Mouse (Mus musculus) layer of hippocampus, postnatal 14 days (tissue): Measurements from ENCODE around the gene P2ry10. TPM values are rescaled to one million over a fixed set of nuclear protein-coding genes. Genes with fewer than 3 reads are reported as not detected.
"Not testable (repeated sequence)": the region's sequence is repeated elsewhere in the genome, so short reads cannot be mapped to it uniquely, and the experiment has no call there.

Source experiments
- DNase-seq, 2 experiments: peaks; one replicate each; pipeline ENCODE4 v3.0.0; 2021 to 2022; ENCODE audit warnings: low spot score in 2 of 2, mixed read lengths in 1 of 2
- long read RNA-seq, 2 experiments: library from polyadenylated mRNA; stranded (forward); transcript quantifications; one replicate each; pipeline ENCODE4 v2.0.0; 2021
- total RNA-seq, 2 experiments: library from RNA; stranded (reverse); gene quantifications; 2 replicates each; pipeline ENCODE4 v1.2.3; 2021

Gene P2ry10
- not detected for total RNA-seq
- long read RNA-seq, experiment 1 = 0 reads
- long read RNA-seq, experiment 2 = 0 reads

DNA sequence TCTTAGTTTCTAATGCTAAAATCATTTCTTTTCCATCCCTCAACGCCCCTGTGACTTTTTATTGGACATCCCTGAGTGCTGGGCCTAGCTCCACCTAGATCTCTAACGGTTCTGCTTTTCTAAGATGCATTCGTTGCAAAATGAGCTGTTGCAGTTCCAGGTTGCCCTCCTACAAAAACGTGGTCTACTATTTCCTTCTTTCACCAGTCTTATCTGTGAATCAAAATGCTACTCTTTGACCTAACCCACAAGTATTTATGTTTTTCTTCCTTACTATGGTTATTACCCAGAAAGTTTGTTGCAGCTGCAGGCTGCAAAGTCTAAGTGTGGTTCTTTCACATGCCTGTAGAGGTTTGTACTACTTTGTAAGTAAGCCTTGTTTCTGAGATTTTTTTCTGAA, at the start of gene P2ry10:
P2ry10 (plus strand) TSS at position 316 of the 400 bp plus-strand sequence.
- DNase-seq = no peak

DNA sequence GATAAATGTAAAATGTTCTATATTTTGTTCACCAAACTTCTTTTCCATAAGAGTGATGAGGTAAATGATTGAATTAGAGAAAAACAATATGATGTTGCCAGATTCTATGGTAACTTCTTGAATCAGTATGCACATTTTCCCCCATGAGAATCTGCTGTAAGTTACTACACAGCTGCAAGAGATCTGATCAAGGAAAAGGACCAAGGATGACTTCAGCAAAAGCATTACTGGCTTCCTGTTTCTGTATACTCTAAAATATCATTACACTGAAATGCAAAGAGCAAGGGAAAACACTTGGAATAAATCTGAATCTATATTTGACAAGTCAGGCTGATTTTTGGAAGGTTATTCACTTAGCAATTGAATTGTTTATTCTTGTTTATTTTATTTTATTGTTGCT, 49.1 kb upstream of the P2ry10 start:
- no peak for DNase-seq

DNA sequence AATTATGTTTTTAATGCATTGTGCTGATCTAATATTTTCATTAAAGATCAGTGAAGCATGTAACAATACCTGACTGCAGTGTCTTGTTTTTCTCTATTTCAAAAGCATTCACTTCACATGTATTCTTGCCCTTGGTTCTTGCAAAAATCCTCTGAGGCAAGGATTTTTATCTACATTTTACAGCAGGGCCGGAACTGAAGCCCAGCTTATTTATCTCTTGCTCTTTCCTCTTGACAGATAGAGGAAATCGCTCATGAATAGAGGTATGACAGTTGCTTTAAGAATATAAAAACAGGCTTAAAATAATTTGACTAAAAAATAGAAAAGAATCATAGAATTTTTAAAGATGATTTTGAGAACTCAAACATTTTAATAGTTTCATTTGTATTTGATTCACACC, 48.7 kb upstream of the P2ry10 start:
- no peak for DNase-seq

DNA sequence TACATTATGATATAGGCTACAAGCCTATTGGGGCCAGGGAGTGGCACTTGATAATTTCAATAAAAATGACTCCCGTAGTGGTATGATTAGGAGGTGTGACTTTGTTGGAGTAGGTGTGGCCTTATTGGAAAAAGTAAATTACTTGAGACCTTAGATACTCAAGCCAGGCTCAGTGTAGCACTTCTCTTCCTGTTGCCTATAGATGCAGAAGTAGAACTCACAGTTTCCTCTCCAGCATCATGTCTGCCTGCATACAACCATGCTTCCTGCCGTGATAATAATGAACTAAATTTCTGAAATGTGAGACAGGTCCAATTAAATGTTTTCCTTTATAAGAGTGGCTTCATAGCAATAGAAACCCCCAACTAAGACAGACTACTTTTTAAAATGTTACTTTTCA, 45.9 kb upstream of the P2ry10 start:
- DNase-seq = no peak

DNA sequence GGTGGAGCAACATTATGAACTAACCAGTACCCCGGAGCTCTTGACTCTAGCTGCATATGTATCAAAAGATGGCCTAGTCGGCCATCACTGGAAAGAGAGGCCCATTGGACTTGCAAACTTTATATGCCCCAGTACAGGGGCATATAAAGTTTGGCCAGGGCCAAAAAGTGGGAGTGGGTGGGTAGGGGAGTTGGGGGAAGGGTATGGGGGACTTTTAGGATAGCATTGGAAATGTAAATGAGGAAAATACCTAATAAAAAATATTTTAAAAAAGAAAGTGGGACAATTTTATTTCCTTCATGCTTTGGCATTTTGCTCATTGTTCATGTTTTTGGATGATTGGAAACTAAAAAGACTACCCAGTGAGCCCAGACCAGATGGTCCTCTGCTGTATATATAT, 4.9 kb upstream of the P2ry10 start:
- DNase-seq = not testable (repeated sequence)

DNA sequence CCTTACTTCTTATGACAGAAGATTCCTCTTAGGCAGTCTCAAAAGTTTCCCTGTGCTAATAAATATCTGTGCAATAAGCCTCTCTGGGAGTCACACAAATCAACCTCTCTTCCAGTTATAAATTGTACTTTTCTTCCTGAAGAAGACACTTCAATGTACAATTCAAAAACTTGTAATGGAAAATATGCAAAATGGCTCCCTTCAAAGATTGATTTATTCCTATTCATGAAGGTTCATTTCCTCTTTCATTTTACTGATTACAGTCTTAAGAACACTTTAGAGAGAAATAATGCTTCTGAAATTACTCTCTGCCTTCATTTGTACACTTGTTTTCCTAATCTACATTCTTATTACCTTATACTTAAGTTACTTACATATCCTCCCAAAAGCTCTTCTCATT, 4.0 kb upstream of the P2ry10 start:
- no peak for DNase-seq

DNA sequence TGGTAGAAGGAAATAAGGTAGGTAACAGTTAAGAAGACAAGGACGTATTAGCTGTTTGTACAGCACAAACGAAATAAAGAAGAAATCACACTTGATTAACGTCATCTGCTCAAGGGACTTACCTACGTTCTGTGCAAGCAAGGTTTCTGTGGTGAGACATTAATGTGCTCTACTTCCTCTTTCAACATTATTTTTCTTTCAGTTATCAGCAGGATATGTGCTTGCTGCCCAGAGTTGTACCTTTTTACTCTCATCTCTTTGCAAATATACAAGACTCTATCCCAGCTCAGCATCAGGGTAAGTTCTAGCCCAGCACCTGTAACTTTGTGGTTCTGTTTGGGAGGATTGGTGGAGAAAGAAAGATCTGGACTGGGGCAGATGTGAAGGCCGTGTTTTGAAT, 839 bp downstream of the P2ry10 start:
- no peak for DNase-seq

DNA sequence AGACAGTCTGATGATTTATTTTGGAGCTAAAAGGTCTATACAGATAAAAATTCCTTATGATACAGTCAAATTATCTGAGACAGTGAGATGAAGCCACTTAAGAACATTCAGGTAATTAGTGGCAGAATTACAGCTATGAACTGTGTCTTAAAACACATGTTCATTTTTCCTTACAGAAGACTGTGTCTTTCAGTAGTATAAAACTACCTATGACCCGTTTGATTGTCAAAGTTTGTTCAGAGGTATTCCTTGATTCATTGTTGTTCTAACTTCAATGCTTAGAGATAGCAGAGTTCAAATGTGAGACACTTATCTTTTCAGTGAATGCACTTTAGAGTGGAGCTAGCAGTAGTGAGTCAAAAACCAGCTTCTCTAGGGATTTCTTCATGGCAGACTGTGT, 1.6 kb downstream of the P2ry10 start:
- no peak for DNase-seq

DNA sequence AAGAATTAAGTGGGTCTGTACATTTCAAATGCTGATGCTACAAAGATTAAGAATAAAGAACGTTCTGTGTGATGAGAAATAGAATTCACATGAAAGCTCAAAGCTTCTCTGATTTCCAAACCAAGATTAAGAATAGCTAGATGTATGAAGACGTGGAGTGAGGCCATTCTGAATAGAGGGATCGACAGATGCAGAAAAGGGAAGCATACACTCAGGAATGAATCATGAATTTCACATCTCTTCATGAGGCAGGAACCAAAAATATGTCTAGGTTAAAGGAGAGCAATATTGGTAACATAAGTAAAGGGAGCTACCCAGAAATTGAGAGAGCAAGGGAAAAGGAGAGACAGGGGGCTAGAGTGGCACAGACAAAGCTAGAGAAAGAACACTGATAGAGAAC, 7.3 kb downstream of the P2ry10 start:
- DNase-seq = no peak

DNA sequence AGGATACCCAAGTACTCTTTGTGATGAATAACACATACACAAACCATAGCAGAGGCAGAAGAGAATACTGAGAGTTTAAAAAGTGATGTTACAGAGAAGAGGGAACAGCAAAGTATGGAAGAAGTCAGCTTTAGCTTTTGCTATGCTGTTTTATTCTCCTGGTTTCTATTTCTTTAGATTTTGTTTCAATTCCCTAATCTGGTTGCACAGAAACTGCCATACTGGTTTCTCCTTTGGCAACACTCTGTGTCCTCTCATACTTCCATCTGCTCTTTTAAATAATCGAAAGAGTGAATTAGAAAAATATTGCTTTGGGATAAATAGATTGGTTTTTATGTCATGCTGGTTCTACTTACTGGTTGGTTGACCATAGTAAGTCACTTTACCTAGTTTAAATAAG, 28.0 kb downstream of the P2ry10 start:
- no peak for DNase-seq

DNA sequence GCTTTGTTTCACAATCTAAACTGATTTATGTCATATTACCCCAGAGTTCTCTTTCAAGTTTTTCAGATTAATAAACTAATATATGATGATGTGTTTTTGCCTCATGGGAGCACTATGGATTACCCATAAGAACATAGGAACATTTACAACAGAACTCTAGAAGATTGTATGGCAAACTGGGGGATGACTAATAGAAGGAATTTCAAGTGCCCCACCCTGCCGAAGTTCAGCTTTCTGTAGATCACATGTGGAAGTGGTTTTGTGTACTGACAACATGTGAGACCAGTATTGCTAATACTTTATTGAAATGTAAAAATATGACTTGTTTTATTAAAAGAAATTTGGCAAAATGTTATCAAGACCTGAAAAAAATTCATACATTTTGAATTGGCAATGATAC, 28.7 kb downstream of the P2ry10 start:
- DNase-seq = no peak

DNA sequence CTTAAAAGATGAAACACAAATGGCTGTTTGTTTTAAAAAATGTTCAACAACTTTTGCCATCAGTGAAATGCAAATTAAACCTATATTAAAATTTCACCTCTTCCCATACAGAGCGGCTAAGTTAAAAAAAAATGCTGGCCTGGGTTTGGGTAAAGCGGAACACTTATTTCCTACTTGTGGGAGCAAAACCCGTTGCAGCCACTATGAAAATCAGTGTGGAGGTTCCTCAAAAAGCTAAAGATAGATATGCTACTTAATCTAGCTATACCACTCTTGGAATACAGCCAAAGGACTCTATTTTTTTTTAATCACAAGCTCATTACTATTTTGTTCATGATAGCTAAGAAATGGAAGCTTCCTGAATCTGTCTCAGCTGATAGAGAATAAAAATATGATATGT, 54.9 kb downstream of the P2ry10 start:
- no peak for DNase-seq

DNA sequence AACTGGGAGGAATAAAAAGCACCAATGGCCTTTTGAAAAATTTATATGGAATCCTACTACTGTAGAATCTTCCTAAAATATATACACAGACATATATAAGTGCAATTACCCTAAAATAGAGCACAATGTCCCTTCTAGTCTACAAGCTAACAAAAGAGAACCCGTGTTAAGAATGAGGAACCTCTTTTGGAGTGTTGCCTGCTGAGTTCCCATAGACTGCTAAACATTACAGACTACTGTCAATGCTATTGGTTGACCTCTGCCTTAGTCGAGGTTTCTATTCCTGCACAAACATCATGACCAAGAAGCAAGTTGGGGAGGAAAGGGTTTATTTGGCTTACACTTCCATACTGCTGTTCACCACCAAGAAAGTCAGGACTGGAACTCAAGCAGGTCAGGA, 55.6 kb downstream of the P2ry10 start:
- no peak for DNase-seq

DNA sequence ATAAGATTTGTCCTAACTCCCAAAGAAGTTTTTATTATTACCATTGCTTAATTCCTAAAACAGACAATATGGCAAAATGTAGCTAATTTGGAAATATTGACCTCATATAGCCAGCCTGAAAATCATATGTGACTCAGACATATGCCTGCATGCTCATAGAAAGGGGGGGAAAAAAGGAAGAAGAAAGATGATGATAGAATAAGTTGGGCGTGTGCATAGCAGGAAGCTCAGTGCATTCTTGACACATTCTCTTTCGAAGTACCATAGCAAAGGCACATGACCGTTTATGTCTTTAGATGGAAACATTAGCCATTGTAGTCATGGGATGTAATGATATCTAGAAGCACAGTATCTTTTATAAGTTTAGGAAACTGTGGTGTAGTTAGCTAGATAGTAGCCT, 60.4 kb downstream of the P2ry10 start, which contains the start of gene P2ry10b:
P2ry10b (plus strand) TSS at position 247 of the 400 bp plus-strand sequence.
- DNase-seq = no peak

DNA sequence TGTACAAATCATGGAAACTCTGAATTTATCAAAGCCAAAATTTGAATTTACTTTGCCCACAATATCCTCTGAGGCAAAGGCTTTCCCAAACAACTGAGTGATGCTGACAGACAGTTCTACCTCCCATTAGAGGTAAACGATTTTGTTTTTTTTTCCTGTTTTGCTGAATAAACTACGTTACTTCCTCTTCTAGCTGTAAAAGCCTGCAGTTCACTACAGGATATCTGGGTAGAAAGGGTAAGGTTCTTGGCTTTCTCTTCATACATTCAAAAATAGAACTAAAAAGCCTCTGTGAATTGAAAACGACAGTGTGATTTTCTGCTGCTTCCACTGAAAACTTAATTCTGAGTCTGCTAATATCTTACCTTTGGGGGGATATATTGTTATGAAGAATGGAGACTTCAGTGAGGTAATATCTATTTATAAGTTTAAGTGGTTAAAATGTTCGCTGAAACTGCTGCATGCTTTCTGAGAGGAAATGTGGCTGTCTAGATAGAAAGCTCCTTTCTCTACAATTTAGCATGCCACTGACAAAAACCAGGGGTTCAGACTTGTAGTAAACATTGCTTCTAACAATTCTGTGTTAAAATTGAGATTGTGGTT, 61.2 kb downstream of the P2ry10 start:
- no peak for DNase-seq

DNA sequence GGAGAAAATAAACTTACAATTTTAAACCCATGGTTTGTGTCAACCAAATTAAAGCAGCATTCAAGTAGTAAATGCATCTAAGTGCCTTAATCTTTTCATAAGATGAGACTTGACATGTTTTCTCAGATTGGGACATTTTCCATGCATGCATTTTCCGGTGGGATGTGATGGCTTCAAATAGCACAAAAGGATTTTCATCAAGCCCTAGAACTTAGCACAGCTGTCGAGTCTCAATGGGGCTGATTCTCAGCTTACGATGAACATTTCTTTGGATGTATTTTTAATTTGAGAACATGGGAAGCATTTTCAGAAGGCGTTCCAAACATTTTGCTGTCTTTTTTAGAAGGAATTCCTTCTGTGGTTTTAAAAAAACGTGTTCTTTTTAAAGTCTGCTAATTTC, 61.7 kb downstream of the P2ry10 start:
- DNase-seq = peak in 1 of 2 experiments; percentile 6

DNA sequence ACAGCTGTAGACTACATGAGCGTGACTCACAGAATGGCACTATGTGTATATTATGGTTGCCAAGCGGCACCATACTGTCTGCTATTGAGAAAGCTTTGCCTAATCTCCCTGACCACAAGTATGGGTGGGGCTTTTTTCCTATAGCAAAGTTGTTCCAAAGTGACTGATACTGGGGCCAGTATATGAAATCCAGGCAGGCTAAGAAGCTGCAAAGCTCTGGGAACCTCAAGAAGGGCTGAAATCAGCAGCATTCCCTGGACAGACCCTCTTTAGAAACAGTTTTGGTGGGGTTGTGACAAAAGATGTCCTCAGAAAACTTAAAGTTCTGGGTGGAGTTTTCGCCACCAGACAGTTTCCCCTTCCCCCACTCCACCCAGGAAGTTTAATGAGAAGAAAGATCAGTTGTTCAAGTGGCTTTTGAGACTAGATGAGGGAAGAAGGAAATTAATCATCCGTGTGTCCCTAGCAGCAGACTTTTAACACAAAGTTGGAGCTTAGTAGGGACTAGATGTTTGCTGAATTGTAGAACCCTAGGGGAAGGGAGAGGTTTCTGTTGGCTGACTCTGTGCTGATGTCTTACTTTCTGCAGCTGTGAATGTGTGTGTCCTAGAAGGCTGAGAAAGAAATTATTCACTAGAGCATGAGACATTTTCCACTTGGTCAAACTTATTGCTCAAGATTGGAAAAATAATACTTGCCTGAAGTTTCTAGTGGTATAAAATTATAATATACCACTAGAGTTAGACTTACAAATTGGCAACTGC, 62.6 kb downstream of the P2ry10 start:
- DNase-seq = no peak

Other genes starting within 250 kb of the P2ry10 start
- gene Rtl3, start 247.8 kb upstream of the P2ry10 start, total RNA-seq = 1 to 10 TPM; 1.7 to 2.5 TPM
- 1 to 10 TPM; 2.1 to 2.4 TPM for gene Lpar4, start 167.9 kb upstream of the P2ry10 start, total RNA-seq
- under 1 TPM; 0.48 TPM for gene P2ry10b, start 60.4 kb downstream of the P2ry10 start, total RNA-seq
- not detected for gene Gpr174, start 167.4 kb downstream of the P2ry10 start, total RNA-seq